Mouse (Mus musculus) megakaryocyte, embryonic 14.5 days (primary cell): Measurements from ENCODE around the gene Ewsr1.

Experiments used
- FLI1 ChIP-seq: IDR thresholded peaks from 2 replicates; pipeline ENCODE4 v1.6.1; 2012; ENCODE audit warnings: low read length, inconsistent platforms, mixed read lengths
- GATA1 ChIP-seq: IDR thresholded peaks from 3 replicates; pipeline ENCODE4 v1.6.1; 2012; ENCODE audit warnings: mixed read lengths, low read length, inconsistent platforms, borderline replicate concordance

- TF ChIP-seq GATA1: no peak
- no peak for TF ChIP-seq FLI1
Observed at GRCm38 (mm10) chr11:5054874-5055273, 44.2 kb downstream of the Ewsr1 start.
